Mouse (Mus musculus) layer of hippocampus, adult 18-20 months (tissue): ENCODE measurements around the gene Nfib. TPM values are rescaled to one million over a fixed set of nuclear protein-coding genes. Genes with fewer than 3 reads are reported as not detected.

Source experiments
- DNase-seq, 2 experiments: peaks; one replicate each; pipeline ENCODE4 v3.0.0; 2022; ENCODE audit warnings: low spot score in 2 of 2
- total RNA-seq, 2 experiments: library from RNA; stranded (reverse); gene quantifications; 2 replicates each; pipeline ENCODE4 v1.2.3; 2021

Nfib gene
- total RNA-seq, 2 experiments from 2014 or later: 153 to 156 TPM

GRCm38 (mm10) chr4:82593681-82594666, 111.6 kb downstream of the Nfib start:
- DNase-seq: no peak

- no peak for DNase-seq
Observed at GRCm38 (mm10) chr4:82592086-82593030, 113.2 kb downstream of the Nfib start.

GRCm38 (mm10) chr4:82589345-82589890, 116.1 kb downstream of the Nfib start:
- peak; percentile 45 to 81 for DNase-seq

- DNase-seq: no peak
Observed at GRCm38 (mm10) chr4:82588718-82589117, 116.8 kb downstream of the Nfib start.

- peak in 1 of 2 experiments; percentile 66 for DNase-seq
Observed at GRCm38 (mm10) chr4:82587146-82587870, 118.2 kb downstream of the Nfib start.

- DNase-seq: no peak
Observed at GRCm38 (mm10) chr4:82586637-82587036, 118.9 kb downstream of the Nfib start.

- DNase-seq: no peak
Observed at GRCm38 (mm10) chr4:82585536-82585935, 120.0 kb downstream of the Nfib start.

GRCm38 (mm10) chr4:82585056-82585455, 120.5 kb downstream of the Nfib start:
- DNase-seq: no peak

- peak in 1 of 2 experiments; percentile 63 for DNase-seq
Observed at GRCm38 (mm10) chr4:82584548-82584947, 121.0 kb downstream of the Nfib start.

- DNase-seq: no peak
Observed at GRCm38 (mm10) chr4:82573291-82573605, 132.3 kb downstream of the Nfib start.

GRCm38 (mm10) chr4:82572410-82573290, 132.9 kb downstream of the Nfib start:
- no peak for DNase-seq

- DNase-seq: no peak
Observed at GRCm38 (mm10) chr4:82558816-82559215, 146.7 kb downstream of the Nfib start.

- DNase-seq: peak in 1 of 2 experiments; percentile 20
Observed at GRCm38 (mm10) chr4:82555673-82556171, 149.8 kb downstream of the Nfib start.

- DNase-seq: no peak
Observed at GRCm38 (mm10) chr4:82553658-82554057, 151.9 kb downstream of the Nfib start.

GRCm38 (mm10) chr4:82552238-82552637, 153.3 kb downstream of the Nfib start:
- no peak for DNase-seq

GRCm38 (mm10) chr4:82549762-82550380, 155.7 kb downstream of the Nfib start:
- DNase-seq: no peak

- no peak for DNase-seq
Observed at GRCm38 (mm10) chr4:82548247-82548646, 157.3 kb downstream of the Nfib start.

GRCm38 (mm10) chr4:82543936-82544335, 161.6 kb downstream of the Nfib start:
- DNase-seq: no peak

GRCm38 (mm10) chr4:82543398-82543740, 162.2 kb downstream of the Nfib start:
- DNase-seq: no peak
